ENCODE assay signal across 18 mouse cellular contexts in genomic region chr7:30202895-30203690, GRCm38 (mm10). TPM values are rescaled to one million over a fixed set of nuclear protein-coding genes. Genes with fewer than 3 reads are reported as not detected.
DNase-seq lines count a peak whose midpoint lies in the region; ATAC-seq and TF ChIP-seq lines count a peak whose summit lies in the region.
"Had no signal": no experiment of that assay in that cellular context is flagged by ENCODE, and none has a peak within 500 bp of the region (broad histone marks: within the 10 kb centered on the region; RNA-seq: fewer than 3 reads in every experiment).

No protein-coding gene starts in this region.

- no peaks in the 10 kb centered on the region for H3K27me3 ChIP-seq in heart, embryonic 12.5 days (replicated peaks)
- no peaks in the 10 kb centered on the region for H3K27me3 ChIP-seq in forebrain, embryonic 11.5 days (ENCODE audit: control insufficient read depth, insufficient read depth, low read length)
- H3K27me3 ChIP-seq: forebrain, embryonic 13.5 days; liver, embryonic 15.5 days; midbrain, embryonic 13.5 days; neural tube, embryonic 13.5 days; Patski; stomach, embryonic 15.5 days had no signal

- no peak overlapping the region for H3K4me3 ChIP-seq in ES-E14 (ENCODE audit: insufficient read depth in 1 of 2, low read depth in 1 of 2, low read length in 2 of 2, poor library complexity in 1 of 2, severe bottlenecking in 1 of 2)
- H3K4me3 ChIP-seq in heart, embryonic 12.5 days = no peak overlapping the region
- H3K4me3 ChIP-seq in forebrain, embryonic 11.5 days (ENCODE audit: low read depth, low read length) = no peak overlapping the region
- H3K4me3 ChIP-seq: forebrain, embryonic 13.5 days; layer of hippocampus, adult 2 months; liver, embryonic 15.5 days; midbrain, embryonic 13.5 days; neural tube, embryonic 13.5 days; stomach, embryonic 15.5 days had no signal

- H3K9me3 ChIP-seq in ES-E14 (ENCODE audit: control insufficient read depth, insufficient read depth, low read depth, low read length) = no peaks in the 10 kb centered on the region
- H3K9me3 ChIP-seq in heart, embryonic 12.5 days (replicated peaks) = no peaks in the 10 kb centered on the region
- H3K9me3 ChIP-seq in forebrain, embryonic 11.5 days (ENCODE audit: control insufficient read depth, low read length) = no peaks in the 10 kb centered on the region
- H3K9me3 ChIP-seq: forebrain, embryonic 13.5 days; liver, embryonic 15.5 days; midbrain, embryonic 13.5 days; neural tube, embryonic 13.5 days; stomach, embryonic 15.5 days had no signal

- H3K4me1 ChIP-seq in ES-E14 (ENCODE audit: control insufficient read depth in 2 of 2, insufficient read depth in 2 of 2, low read length in 2 of 2, poor library complexity in 1 of 2) = peaks cover 3 to 16% of the 10 kb centered on the region in 2 experiments; a peak in 3 of 4 replicates
- peaks cover 11% of the 10 kb centered on the region for H3K4me1 ChIP-seq in heart, embryonic 12.5 days (replicated peaks)
- no peaks in the 10 kb centered on the region for H3K4me1 ChIP-seq in forebrain, embryonic 11.5 days (replicated peaks; ENCODE audit: control insufficient read depth, insufficient read depth, low read length)

- peak overlapping the region; percentile 31; the same call in 1 of the 2 replicates for H3K9ac ChIP-seq in ES-E14 (ENCODE audit: insufficient read depth, low read depth, low read length, poor library complexity, severe bottlenecking)
- H3K9ac ChIP-seq in heart, embryonic 12.5 days = no peak overlapping the region
- H3K9ac ChIP-seq in forebrain, embryonic 11.5 days (ENCODE audit: low read length) = no peak overlapping the region
- H3K9ac ChIP-seq: forebrain, embryonic 13.5 days; liver, embryonic 15.5 days; midbrain, embryonic 13.5 days; neural tube, embryonic 13.5 days; stomach, embryonic 15.5 days had no signal

- H3K36me3 ChIP-seq in ES-E14 (ENCODE audit: control insufficient read depth, insufficient read depth, low read length, poor library complexity, severe bottlenecking) = no peaks in the 10 kb centered on the region
- no peaks in the 10 kb centered on the region for H3K36me3 ChIP-seq in heart, embryonic 12.5 days
- no peaks in the 10 kb centered on the region for H3K36me3 ChIP-seq in forebrain, embryonic 11.5 days (ENCODE audit: control insufficient read depth, insufficient read depth, low read length)
- H3K36me3 ChIP-seq: liver, embryonic 15.5 days; midbrain, embryonic 13.5 days; neural tube, embryonic 13.5 days; stomach, embryonic 15.5 days had no signal

- 75% methylated on average over 11 of the region's 11 CpGs for WGBS in heart, embryonic 12.5 days
- WGBS in forebrain, embryonic 11.5 days = 84% methylated on average over 11 of the region's 11 CpGs

- no peak for ATAC-seq in heart, embryonic 12.5 days (ENCODE audit: insufficient number of reproducible peaks, low FRiP score)
- ATAC-seq in forebrain, embryonic 11.5 days (replicated peaks; ENCODE audit: low FRiP score) = no peak
- ATAC-seq: forebrain, embryonic 13.5 days; midbrain, embryonic 13.5 days; Patski had no signal

- no peak overlapping the region for H3K4me2 ChIP-seq in heart, embryonic 12.5 days
- no peak overlapping the region for H3K4me2 ChIP-seq in forebrain, embryonic 11.5 days (ENCODE audit: low read depth, low read length, severe bottlenecking)
- H3K4me2 ChIP-seq: forebrain, embryonic 13.5 days; liver, embryonic 15.5 days; midbrain, embryonic 13.5 days; neural tube, embryonic 13.5 days; stomach, embryonic 15.5 days had no signal

- DNase-seq in adrenal gland, adult 2 months = peak; percentile 86
- DNase-seq in adrenal gland, postnatal 4 days (ENCODE audit: low spot score in 2 of 2) = no peak
- DNase-seq in ES-E14 (ENCODE audit: low read depth, low spot score) = no peak
- peak; percentile 57 to 74 for DNase-seq in cerebellum, adult 18-20 months
- no peak for DNase-seq in right cerebral cortex, adult 2 months (ENCODE audit: low spot score in 2 of 2)
- DNase-seq in forebrain, embryonic 11.5 days (ENCODE audit: low spot score) = no peak
- no peak for DNase-seq in spleen, adult 12 weeks (ENCODE audit: low spot score)

- H3K27ac ChIP-seq in ES-E14 (ENCODE audit: insufficient read depth, low read depth, low read length, poor library complexity, severe bottlenecking) = no peak overlapping the region
- H3K27ac ChIP-seq in heart, embryonic 12.5 days (ENCODE audit: poor library complexity, severe bottlenecking) = 0 out of 2 replicates have a peak overlapping the region, but pooled peaks have one; percentile 38
- H3K27ac ChIP-seq in forebrain, embryonic 11.5 days (ENCODE audit: low read depth, low read length) = no peak overlapping the region
- H3K27ac ChIP-seq: forebrain, embryonic 13.5 days; layer of hippocampus, adult 2 months; liver, embryonic 15.5 days; midbrain, embryonic 13.5 days; neural tube, embryonic 13.5 days; stomach, embryonic 15.5 days had no signal

- in situ Hi-C loops in ES-E14 (cut with MboI; ENCODE audit: low sequenced_read_pairs in 2 of 2, unreplicated experiment in 2 of 2) = no loop called here

TF ChIP-seq in ES-E14, 5 proteins besides CTCF, POLR2A, EP300 and RAD21:
- TF ChIP-seq ZNF384 (IDR thresholded peaks at IDR 0.05; ENCODE audit: low read depth, low read length) (no peak), HCFC1 (IDR thresholded peaks at IDR 0.05; ENCODE audit: borderline replicate concordance, insufficient read depth, low read length) (no peak), ZC3H11A (IDR thresholded peaks at IDR 0.05; ENCODE audit: borderline replicate concordance, low read depth, low read length) (no peak), CHD2 (IDR thresholded peaks at IDR 0.05; ENCODE audit: low read depth, low read length) (no peak), MAFK (IDR thresholded peaks at IDR 0.05; ENCODE audit: insufficient read depth, low read depth, low read length) (no peak)

RNA-seq across cellular contexts. Expression of gene Capns1, which starts 4.5 kb away (rescaled TPM):
- 100 to 1,000 TPM; 629 to 666 TPM for total RNA-seq in adrenal gland, adult 2 months (2021)
- polyA plus RNA-seq in adrenal gland, adult 2 months (2012; rRNA removed) = 1,680 and 2,038 TPM in 2 replicates
- total RNA-seq in adrenal gland, postnatal 4 days (2021) = 100 to 1,000 TPM; 418 to 431 TPM
- 160 and 164 TPM in 2 replicates for total RNA-seq in ES-E14 (2012; rRNA removed)
- 77.0 and 83.4 TPM in 2 replicates for polyA plus RNA-seq in heart, embryonic 12.5 days (2016; fragmentation: Nextera tagmentation; extraction: Ambion mirVana)
- polyA plus RNA-seq in forebrain, embryonic 11.5 days (2014; fragmentation: Nextera tagmentation; extraction: Ambion mirVana) = 39.7 and 47.7 TPM in 2 replicates

RNA-seq across cellular contexts. Expression of gene Cox7a1, which starts 19.1 kb away (rescaled TPM):
- total RNA-seq in adrenal gland, adult 2 months (2021) = 100 to 1,000 TPM; 353 to 482 TPM
- 27.2 and 28.9 TPM in 2 replicates for polyA plus RNA-seq in adrenal gland, adult 2 months (2012; rRNA removed)
- 100 to 1,000 TPM; 176 to 250 TPM for total RNA-seq in adrenal gland, postnatal 4 days (2021)
- total RNA-seq in ES-E14 (2012; rRNA removed) = 54.8 and 57.8 TPM in 2 replicates
- polyA plus RNA-seq in heart, embryonic 12.5 days (2016; fragmentation: Nextera tagmentation; extraction: Ambion mirVana) = 300 and 306 TPM in 2 replicates
- 3.5 and 3.9 TPM in 2 replicates for polyA plus RNA-seq in forebrain, embryonic 11.5 days (2014; fragmentation: Nextera tagmentation; extraction: Ambion mirVana)

RNA-seq across cellular contexts. Expression of gene Polr2i, which starts 28.7 kb away (rescaled TPM):
- total RNA-seq in adrenal gland, adult 2 months (2021) = 10 to 100 TPM; 74.2 to 84.9 TPM
- 77.0 and 78.9 TPM in 2 replicates for polyA plus RNA-seq in adrenal gland, adult 2 months (2012; rRNA removed)
- 10 to 100 TPM; 82.1 to 84.3 TPM for total RNA-seq in adrenal gland, postnatal 4 days (2021)
- total RNA-seq in ES-E14 (2012; rRNA removed) = 209 and 309 TPM in 2 replicates
- 101 and 105 TPM in 2 replicates for polyA plus RNA-seq in heart, embryonic 12.5 days (2016; fragmentation: Nextera tagmentation; extraction: Ambion mirVana)
- polyA plus RNA-seq in forebrain, embryonic 11.5 days (2014; fragmentation: Nextera tagmentation; extraction: Ambion mirVana) = 166 and 167 TPM in 2 replicates

RNA-seq across cellular contexts. Expression of gene Tbcb, which starts 29.0 kb away (rescaled TPM):
- 100 to 1,000 TPM in 1 of 2 experiments, 10 to 100 TPM in 1; 74.9 to 116 TPM for total RNA-seq in adrenal gland, adult 2 months (2021)
- polyA plus RNA-seq in adrenal gland, adult 2 months (2012; rRNA removed) = 40.3 and 41.9 TPM in 2 replicates
- total RNA-seq in adrenal gland, postnatal 4 days (2021) = 10 to 100 TPM; 84.3 to 85.1 TPM
- total RNA-seq in ES-E14 (2012; rRNA removed) = 158 and 173 TPM in 2 replicates
- 155 and 162 TPM in 2 replicates for polyA plus RNA-seq in heart, embryonic 12.5 days (2016; fragmentation: Nextera tagmentation; extraction: Ambion mirVana)
- 235 and 270 TPM in 2 replicates for polyA plus RNA-seq in forebrain, embryonic 11.5 days (2014; fragmentation: Nextera tagmentation; extraction: Ambion mirVana)

RNA-seq across cellular contexts. Expression of gene Ovol3, which starts 32.4 kb away (rescaled TPM):
- not detected for total RNA-seq in adrenal gland, adult 2 months (2021)
- polyA plus RNA-seq in adrenal gland, adult 2 months (2012; rRNA removed) = not detected in 2 replicates
- total RNA-seq in adrenal gland, postnatal 4 days (2021) = not detected
- not detected in 2 replicates for total RNA-seq in ES-E14 (2012; rRNA removed)
- not detected in 2 replicates for polyA plus RNA-seq in heart, embryonic 12.5 days (2016; fragmentation: Nextera tagmentation; extraction: Ambion mirVana)
- not detected in 2 replicates for polyA plus RNA-seq in forebrain, embryonic 11.5 days (2014; fragmentation: Nextera tagmentation; extraction: Ambion mirVana)
- total RNA-seq: layer of hippocampus, adult 2 months; left cerebral cortex, postnatal 25 days had no signal
- polyA plus RNA-seq: embryonic facial prominence, embryonic 11.5 days; forebrain, embryonic 13.5 days; intestine, postnatal 0 days; liver, embryonic 15.5 days; midbrain, embryonic 13.5 days; neural tube, embryonic 13.5 days; Patski; stomach, embryonic 15.5 days had no signal

Comparison
In these comparisons a context has a peak if more than half of its experiments do, and no peak if none do; other contexts are left out.
1. DNase-seq: peak in adrenal gland, adult 2 months (single experiment) and cerebellum, adult 18-20 months (2 of 2); none in adrenal gland, postnatal 4 days (0 of 2), ES-E14 (single experiment), right cerebral cortex, adult 2 months (0 of 2), forebrain, embryonic 11.5 days (single experiment) and spleen, adult 12 weeks (single experiment).